Mouse (Mus musculus) hindbrain, embryonic 11.5 days (tissue): ENCODE measurements around the gene Gpr27. TPM values are rescaled to one million over a fixed set of nuclear protein-coding genes. Genes with fewer than 3 reads are reported as not detected.
A peak's percentile ranks its signal among the peaks of the same experiment; 100 is the strongest.

ENCODE experiments used
- ATAC-seq: fragments of 200-750 bp; cut with Nextera tagmentation; 2 replicates; pipeline ENCODE4 v1.8.0; 2017; ENCODE audit warnings: mild to moderate bottlenecking, moderate TSS enrichment, moderate library complexity; ENCODE audit not compliant: low FRiP score
- DNase-seq: peaks from one replicate; pipeline ENCODE4 v3.0.0-alpha.2; 2015; ENCODE audit warnings: low spot score
- H3K27ac ChIP-seq: fragments of 300-500 bp; sonication (generic); 2 replicates; pipeline ENCODE4 v1.5.1; 2014; ENCODE audit warnings: mild to moderate bottlenecking, low read depth, low read length
- H3K27me3 ChIP-seq: fragments of 300-500 bp; sonication (generic); 2 replicates; pipeline ENCODE4 v1.6.1; 2014; ENCODE audit warnings: mild to moderate bottlenecking, low read length, moderate library complexity, mixed read lengths; ENCODE audit not compliant: control insufficient read depth, insufficient read depth
- H3K36me3 ChIP-seq: fragments of 300-500 bp; sonication (generic); 2 replicates; pipeline ENCODE4 v1.6.1; 2014; ENCODE audit warnings: mild to moderate bottlenecking, low read length, moderate library complexity, mixed read lengths; ENCODE audit not compliant: control insufficient read depth, insufficient read depth
- H3K4me1 ChIP-seq: fragments of 300-500 bp; sonication (generic); replicated peaks from 2 replicates; pipeline ENCODE4 v1.6.1; 2014; ENCODE audit warnings: low read length, mixed read lengths; ENCODE audit not compliant: control insufficient read depth, insufficient read depth
- H3K4me2 ChIP-seq: fragments of 300-500 bp; sonication (generic); replicated peaks from 2 replicates; pipeline ENCODE4 v1.6.1; 2014; ENCODE audit warnings: mild to moderate bottlenecking, low read depth, low read length
- H3K4me3 ChIP-seq: fragments of 300-500 bp; sonication (generic); 2 replicates; pipeline ENCODE4 v1.5.1; 2014; ENCODE audit warnings: low read depth, low read length
- H3K9ac ChIP-seq: fragments of 300-500 bp; sonication (generic); 2 replicates; pipeline ENCODE4 v1.6.1; 2014; ENCODE audit warnings: low read depth, low read length
- H3K9me3 ChIP-seq: fragments of 300-500 bp; sonication (generic); 2 replicates; pipeline ENCODE4 v1.6.1; 2016; ENCODE audit warnings: low read length; ENCODE audit not compliant: control insufficient read depth
- WGBS: fragments of 180-500 bp; shearing (Covaris S2); extraction: QIAGEN DNeasy Blood & Tissue Kit; methylation state at CpG from one replicate; pipeline ENCODE4 v1.1.7; 2014; 5-methylcytosine and 5-hydroxymethylcytosine counted together
- polyA plus RNA-seq: library from polyadenylated mRNA; unstranded; fragments of >200 nt; fragmentation: Nextera tagmentation; extraction: Ambion mirVana; gene quantifications from 2 replicates; pipeline ENCODE4 v1.2.1, GENCODE M21; 2014

Gene Gpr27
- polyA plus RNA-seq, 1 experiment from 2014 or later: 2.5 TPM

DNA sequence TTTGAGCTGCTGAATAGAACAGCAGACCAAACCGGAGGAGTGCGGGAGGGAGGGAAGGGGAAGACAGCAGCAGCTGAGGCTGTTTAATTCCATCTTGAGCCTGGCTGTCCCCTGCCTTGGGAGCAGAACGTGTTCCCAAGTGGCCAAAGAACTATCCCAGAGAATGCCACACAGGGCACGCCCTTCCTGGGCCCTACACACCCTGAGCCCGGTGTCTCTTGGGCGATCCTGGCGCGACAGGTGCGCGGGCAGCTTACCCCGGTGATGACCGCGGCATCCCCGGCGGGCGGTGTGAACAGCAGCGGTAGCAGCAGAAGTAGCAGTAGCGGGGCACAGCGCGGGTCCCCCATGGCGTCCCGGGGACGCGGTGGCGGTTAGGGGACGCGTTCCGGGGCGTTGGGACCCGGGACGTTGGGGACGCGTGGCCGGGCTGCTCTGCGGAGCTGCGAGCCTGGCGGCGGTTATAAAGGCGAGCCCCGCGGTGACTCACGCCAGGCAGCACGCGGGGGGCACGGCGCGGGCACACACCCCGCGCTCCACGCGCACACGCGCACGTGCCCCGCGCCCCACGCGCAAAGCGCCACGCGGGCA, 33.6 kb downstream of the Gpr27 start, which contains the start of gene Prok2:
Prok2 (minus strand) TSS at position 422 of the 591 bp plus-strand sequence.
- H3K4me2 ChIP-seq: peak within 1 kb of the TSS; percentile 94
- H3K27me3 ChIP-seq: peaks cover 31% of the 10 kb centered on the region

DNA sequence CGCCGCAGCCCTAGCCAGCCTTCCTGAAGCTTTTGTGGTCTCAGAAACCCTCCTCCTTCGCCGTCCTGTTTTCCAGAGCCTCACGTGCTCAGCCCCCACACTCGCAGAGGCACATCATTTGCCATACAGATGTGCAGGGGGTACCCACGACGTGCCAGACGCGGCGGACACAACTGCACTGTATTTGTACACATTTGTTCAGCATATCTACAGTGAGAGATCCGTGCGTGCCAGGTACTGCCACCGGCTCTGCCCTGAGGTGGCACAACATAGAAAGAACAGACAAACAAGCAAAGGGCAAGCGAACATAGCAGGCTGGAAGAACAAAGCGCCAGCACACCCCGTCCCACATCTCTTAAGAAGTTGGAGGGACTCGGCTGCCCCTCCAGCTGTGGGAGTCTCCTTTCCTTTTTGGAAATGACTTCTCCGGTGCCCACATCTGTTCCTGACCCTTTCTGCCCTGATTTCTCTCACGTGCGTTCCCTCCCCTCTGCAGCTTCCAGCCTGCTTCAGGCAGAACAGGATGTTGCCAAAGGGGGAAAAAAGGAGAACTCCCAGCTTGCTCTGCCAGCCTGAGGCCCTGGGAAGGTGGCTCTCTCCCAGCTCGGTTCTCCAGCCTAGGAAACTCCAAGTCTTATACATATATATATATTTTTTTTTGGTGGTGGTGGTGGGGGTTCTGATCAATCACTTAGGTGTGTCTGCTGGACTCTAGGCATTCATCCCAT, 34.3 kb downstream of the Gpr27 start:
- H3K4me1 ChIP-seq: peaks cover 6% of the 10 kb centered on the region
- no peaks in the 10 kb centered on the region for H3K36me3 ChIP-seq
- peak overlapping the region; percentile 94 for H3K4me2 ChIP-seq
- ATAC-seq (0 out of 2 replicates have a peak, but pooled peaks have one; percentile 27), DNase-seq (peak; percentile 44)
- WGBS: 3% methylated on average over 22 of the region's 22 CpGs
- H3K9me3 ChIP-seq: no peaks in the 10 kb centered on the region
- peak overlapping the region; percentile 38 for H3K4me3 ChIP-seq
- no peak overlapping the region for H3K27ac ChIP-seq
- peaks cover 31% of the 10 kb centered on the region for H3K27me3 ChIP-seq
- peak overlapping the region; percentile 38; the same call in 1 of the 2 replicates for H3K9ac ChIP-seq

More for the DNA sequence above, 33.6 kb downstream of the Gpr27 start, which contains the start of gene Prok2:
- DNase-seq: peak; percentile 60
- Histone ChIP-seq H3K9ac (peak within 1 kb of the TSS; percentile 38; the same call in 1 of the 2 replicates), H3K27ac (no peak within 1 kb of the TSS), H3K4me1 (peaks cover 6% of the 10 kb centered on the region), H3K4me3 (peak within 1 kb of the TSS; percentile 38), H3K9me3 (no peaks in the 10 kb centered on the region), H3K36me3 (no peaks in the 10 kb centered on the region)
- peak; percentile 43; the same call in 1 of the 2 replicates for ATAC-seq
- WGBS: under 1% methylated on average over 52 of the region's 61 CpGs

DNA sequence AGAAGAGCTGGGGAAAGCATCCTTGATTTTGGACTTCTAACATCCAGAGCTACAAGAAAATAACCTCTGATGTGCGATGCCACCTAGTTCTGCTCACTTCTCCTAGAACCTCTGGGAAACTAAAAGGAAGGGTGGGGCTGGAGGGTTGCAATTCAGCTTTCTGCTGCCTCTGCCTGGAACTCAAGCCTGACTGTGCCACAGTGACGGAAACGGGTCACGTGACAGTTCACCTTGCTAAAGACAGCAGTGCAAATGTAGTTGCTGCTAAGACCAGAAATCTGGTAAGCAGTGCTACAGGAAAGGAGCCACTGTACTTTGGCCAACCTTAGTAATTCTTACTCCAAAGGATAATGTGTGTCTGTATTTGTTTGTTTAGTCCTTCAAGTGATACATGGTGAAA, 37.4 kb downstream of the Gpr27 start:
- no peak overlapping the region for H3K27ac ChIP-seq
- no peaks in the 10 kb centered on the region for H3K9me3 ChIP-seq
- WGBS: 96% methylated on average over 4 of the region's 4 CpGs
- H3K4me3 ChIP-seq: no peak overlapping the region
- DNase-seq (no peak), ATAC-seq (no peak)
- H3K36me3 ChIP-seq: no peaks in the 10 kb centered on the region
- H3K9ac ChIP-seq: no peak overlapping the region
- H3K4me2 ChIP-seq: no peak overlapping the region
- peaks cover 29% of the 10 kb centered on the region for H3K27me3 ChIP-seq
- peaks cover 6% of the 10 kb centered on the region for H3K4me1 ChIP-seq

DNA sequence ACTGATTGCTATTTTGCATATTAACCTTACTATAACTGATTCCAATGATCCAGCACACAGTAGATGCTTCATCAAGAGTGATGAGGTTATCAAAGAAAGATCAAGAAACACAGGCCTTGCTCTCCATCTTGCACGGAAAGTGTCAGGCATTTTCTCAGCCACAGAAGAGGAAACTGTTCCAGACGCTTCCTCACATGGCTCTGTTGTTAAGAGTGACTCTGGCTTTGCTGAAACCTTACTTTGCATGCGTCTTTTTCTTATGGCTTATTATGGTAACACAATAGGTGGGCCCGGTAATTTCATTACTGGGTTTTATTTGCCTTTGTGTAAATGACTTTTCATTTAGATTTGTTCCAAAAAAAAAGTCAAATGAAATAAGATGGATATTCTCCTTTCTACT, 39.4 kb downstream of the Gpr27 start:
- no peak overlapping the region for H3K9ac ChIP-seq
- no peaks in the 10 kb centered on the region for H3K36me3 ChIP-seq
- H3K9me3 ChIP-seq: no peaks in the 10 kb centered on the region
- H3K27me3 ChIP-seq: peaks cover 10% of the 10 kb centered on the region
- H3K4me2 ChIP-seq: no peak overlapping the region
- DNase-seq (no peak), ATAC-seq (no peak)
- peaks cover 1% of the 10 kb centered on the region; the same call in 1 of the 2 replicates for H3K4me1 ChIP-seq
- H3K4me3 ChIP-seq: no peak overlapping the region
- H3K27ac ChIP-seq: no peak overlapping the region
- 85% methylated on average over 4 of the region's 4 CpGs for WGBS

DNA sequence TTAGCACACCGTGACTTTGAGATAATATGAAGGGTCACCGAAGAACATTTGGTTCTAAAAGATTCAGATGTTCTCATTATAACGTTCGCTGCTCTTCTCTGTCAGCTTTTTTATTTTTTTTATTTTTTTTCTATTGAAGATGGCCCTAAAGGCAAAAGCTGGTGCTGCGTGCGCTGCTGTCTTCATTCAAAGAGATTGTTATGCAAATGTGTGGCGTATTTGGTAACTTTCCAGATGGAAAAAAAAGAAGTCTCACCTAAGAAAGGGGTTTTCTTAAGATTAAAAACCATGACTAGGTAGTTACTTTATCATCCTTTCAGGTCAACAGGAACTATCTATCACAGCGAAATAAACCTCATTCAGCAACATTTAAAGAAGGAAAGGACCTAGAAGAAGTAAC, 40.2 kb downstream of the Gpr27 start:
- peaks cover 4% of the 10 kb centered on the region; the same call in 1 of the 2 replicates for H3K27me3 ChIP-seq
- no peak overlapping the region for H3K4me2 ChIP-seq
- ATAC-seq (no peak), DNase-seq (no peak)
- H3K36me3 ChIP-seq: no peaks in the 10 kb centered on the region
- H3K4me1 ChIP-seq: no peaks in the 10 kb centered on the region
- H3K9me3 ChIP-seq: no peaks in the 10 kb centered on the region
- WGBS: 71% methylated on average over 8 of the region's 8 CpGs
- H3K4me3 ChIP-seq: no peak overlapping the region
- H3K9ac ChIP-seq: no peak overlapping the region
- H3K27ac ChIP-seq: no peak overlapping the region

DNA sequence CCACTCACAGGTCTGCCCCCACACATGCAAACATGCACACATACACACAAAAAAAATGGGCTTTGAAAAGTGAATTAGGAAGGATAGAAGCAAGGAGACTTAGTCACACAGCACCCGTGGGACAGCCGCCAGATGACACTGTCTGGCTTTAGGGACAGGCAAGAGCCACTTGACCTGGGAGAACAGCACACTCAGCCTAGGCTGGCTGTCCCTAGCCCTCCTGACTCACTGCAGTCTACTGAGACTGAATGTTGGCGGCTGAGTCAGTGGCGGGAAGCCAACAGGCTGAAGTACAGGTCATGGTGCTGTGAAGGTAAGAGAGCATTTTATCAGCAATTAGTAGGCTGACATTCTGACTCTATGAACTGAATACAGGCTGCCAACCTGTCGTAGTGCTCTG, 42.2 kb downstream of the Gpr27 start:
- no peaks in the 10 kb centered on the region for H3K4me1 ChIP-seq
- ATAC-seq: no peak
- no peaks in the 10 kb centered on the region for H3K27me3 ChIP-seq
- no peaks in the 10 kb centered on the region for H3K36me3 ChIP-seq
- H3K27ac ChIP-seq: no peak overlapping the region
- H3K4me3 ChIP-seq: no peak overlapping the region
- no peaks in the 10 kb centered on the region for H3K9me3 ChIP-seq
- DNase-seq: no peak
- no peak overlapping the region for H3K9ac ChIP-seq
- no peak overlapping the region for H3K4me2 ChIP-seq
- 76% methylated on average over 5 of the region's 5 CpGs for WGBS

DNA sequence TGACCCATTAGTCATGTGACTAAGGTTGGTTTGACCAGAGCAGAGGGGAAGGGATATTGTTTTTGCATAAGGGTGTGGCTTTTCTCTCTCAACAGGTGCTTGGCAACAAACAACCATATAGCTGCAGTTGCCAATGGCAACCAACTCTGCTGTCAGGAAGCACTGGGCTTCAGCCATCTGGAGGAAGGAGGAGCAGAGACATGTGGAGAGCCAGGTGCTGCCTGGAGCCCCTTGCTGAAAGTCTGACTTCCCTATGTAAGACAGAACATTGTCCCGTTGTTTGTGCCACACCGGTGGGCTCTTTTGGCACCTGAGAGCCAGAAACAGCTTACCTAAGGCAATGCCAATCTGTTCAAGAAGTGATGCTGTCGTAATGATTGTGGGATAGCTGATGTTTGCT, 50.4 kb downstream of the Gpr27 start:
- H3K27me3 ChIP-seq: no peaks in the 10 kb centered on the region
- 77% methylated on average over 3 of the region's 3 CpGs for WGBS

More for the DNA sequence above, 50.4 kb downstream of the Gpr27 start:
- H3K9me3 ChIP-seq: no peaks in the 10 kb centered on the region
- ATAC-seq: no peak
- no peaks in the 10 kb centered on the region for H3K4me1 ChIP-seq
- no peak overlapping the region for H3K4me2 ChIP-seq
- H3K4me3 ChIP-seq: no peak overlapping the region
- no peak overlapping the region for H3K9ac ChIP-seq
- H3K36me3 ChIP-seq: no peaks in the 10 kb centered on the region
- DNase-seq: no peak
- no peak overlapping the region for H3K27ac ChIP-seq
